Mouse (Mus musculus) spleen, postnatal 10 days (tissue): Measurements from ENCODE around the gene Ccdc188.

Experiments used
- DNase-seq, 2 experiments: peaks; one replicate each; pipeline ENCODE4 v3.0.0; 2021 to 2022; ENCODE audit warnings: low spot score in 2 of 2

Gene Ccdc188

GRCm38 (mm10) chr16:18234671-18235388 is 17.2 kb downstream of the Ccdc188 start, which contains the start of gene Zdhhc8:
TSS of gene Zdhhc8 (minus strand) at chr16:18235136.
- DNase-seq, result peak in 1 of 2 experiments; percentile 62

DNA sequence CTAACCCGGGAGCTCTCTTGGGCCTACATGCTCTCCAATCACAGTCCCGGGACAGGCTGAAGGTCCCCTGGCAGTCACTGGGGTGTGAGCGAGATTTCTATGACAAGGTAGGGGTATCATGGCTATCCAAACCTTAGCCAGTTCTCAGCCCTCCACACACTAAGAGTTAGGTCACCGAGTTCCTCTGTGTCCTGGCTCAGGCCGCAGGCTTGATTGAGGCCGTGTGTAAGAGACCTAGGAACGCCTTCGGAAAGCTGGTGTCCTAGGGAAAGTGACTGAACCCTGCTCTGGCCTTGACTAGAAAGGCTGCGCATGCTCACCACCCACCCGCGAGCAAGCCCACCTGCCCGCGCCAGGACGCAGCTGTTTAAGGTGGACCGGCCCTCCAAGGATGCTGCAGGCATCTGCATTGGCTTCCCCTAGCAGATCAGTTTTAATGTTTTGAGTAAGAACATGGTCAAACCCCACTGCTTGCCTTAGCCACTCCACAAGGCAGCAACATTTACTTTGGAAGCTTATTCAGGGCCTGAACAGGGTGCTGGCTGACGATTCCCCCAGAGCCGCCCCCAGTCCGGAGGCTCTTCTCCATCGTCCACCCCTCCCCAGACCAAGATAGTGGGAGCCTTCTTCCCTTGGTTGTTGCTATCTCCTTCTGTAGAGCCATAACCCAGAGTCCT is 17.8 kb downstream of the Ccdc188 start:
- peak; percentile 31 to 41 for DNase-seq

DNA sequence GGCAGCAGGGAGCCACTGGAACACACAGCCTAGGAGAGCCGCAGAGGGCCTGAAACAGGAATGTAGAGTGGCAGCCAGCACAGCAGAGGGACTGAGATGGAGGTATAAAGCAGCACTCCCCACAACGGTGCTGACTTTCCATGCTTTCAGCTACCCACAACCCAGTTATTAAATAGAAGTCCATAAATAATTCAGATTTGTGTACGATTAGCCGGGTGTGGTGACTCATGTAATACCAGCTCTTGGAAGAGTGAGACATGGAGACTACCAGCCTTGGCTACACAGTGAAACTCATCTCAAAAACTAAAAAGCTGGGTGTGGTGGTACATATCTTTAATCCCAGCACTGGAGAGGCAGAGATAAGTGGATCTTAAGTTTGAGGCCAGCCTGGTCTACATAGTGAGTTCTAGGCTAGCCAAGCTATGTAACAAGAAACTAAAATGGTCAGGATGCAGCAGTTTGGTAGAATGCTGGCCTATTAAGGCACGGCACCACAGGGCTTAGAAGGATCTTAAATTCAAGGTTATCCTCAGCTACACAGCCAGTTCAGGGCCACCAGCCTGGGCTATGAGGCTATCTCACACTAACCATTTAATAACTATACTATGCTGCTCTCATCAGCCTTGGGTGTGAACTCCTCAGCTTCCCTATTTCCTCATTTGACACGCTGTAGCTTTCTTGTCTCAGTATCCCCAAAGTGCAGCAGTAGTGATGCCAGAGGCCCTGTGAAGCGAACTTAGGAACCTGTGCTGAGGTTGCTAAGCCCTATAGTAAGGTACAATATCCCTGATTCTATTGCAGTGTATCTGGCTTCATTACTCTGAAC is 19.2 kb downstream of the Ccdc188 start:
- no peak for DNase-seq

DNA sequence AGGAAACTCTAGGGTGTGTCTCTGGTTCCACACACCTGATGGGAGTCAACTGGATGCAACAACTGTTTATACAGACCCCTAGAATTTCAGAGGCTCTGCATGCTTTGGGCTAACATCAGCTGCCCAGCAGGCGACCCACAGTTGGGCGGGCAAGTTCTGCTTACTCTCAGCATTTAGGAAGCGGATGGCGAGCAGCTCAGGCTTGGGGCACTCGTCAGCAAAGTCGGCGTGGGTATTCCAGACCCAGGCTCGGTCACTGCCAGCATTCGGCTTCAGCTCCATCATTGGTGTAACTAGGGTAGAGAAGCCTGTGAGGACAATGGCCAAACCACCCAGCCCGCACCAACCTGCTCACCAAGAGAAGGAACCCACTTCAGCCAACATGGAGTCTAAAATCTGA is 23.9 kb downstream of the Ccdc188 start:
- DNase-seq, result no peak

DNA sequence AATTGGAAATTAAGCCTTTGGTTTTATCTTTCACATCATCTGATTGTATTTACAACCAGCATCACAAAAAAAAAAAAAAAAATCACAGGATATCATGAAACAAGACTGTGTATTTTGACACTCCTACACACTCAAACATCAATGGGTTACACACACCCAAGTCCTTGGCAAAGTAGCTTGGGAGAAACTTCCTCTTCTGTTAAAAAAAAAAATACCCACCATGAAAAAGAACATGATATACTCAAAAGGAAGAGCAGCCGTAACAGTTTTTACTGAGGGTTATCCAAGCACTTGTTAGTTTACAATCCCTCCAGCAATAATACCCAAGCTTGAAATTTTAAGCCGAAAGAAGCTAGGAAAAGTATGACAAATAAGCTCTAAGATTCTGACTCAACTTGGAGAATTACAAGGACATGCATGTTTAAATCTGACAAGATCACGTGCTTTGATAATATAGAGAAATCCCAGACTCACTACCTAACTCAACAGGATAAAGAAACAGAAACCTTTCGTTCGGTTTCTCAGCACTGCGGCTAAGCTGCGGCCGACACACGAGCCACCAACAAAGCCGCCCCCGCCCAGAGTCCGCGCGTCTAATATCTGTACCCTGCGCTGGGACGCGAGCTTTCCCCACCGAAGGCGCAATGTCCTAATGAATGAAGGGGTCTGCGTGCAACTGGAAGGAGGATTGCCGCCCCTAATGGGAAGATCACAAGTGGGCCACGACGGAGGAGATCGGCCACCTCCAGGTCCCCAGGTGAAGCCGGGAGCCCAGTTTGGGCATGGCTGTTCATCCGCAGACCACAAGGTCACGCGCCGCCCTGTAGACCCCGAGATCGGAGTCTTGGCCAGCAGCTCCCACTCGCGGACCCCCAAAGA is 30.1 kb downstream of the Ccdc188 start:
- DNase-seq, result peak in 1 of 2 experiments; percentile 56

GRCm38 (mm10) chr16:18248433-18249363 is 31.0 kb downstream of the Ccdc188 start, which contains the start of the genes Trmt2a and Ranbp1:
TSS of gene Trmt2a (plus strand) at chr16:18248679.
TSS of gene Ranbp1 (minus strand) at chr16:18248732.
- DNase-seq, result peak; percentile 96 to 99

DNA sequence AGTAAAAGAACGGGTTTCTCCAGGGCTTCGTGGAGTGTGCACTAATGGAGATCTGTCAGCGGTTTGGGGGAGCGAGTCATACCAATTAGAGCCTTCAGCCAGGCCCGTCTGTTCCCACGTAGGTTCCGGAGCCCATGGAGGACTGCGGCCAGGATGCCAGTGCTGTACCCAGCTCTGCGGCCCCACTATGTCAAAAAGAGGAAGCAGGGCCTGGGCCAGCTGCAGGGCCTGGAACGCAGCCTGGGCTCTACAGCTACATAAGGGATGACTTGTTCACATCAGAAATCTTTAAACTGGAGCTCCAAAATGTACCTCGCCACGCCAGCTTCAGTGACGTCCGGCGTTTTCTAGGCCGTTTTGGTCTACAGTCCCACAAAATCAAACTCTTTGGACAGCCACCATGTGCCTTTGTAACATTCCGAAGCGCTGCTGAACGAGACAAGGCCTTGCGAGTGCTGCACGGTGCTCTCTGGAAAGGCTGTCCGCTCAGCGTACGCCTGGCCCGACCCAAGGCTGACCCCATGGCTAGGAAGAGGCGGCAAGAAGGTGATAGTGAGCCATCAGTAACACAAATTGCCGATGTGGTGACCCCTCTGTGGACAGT is 31.8 kb downstream of the Ccdc188 start:
- peak; percentile 70 to 71 for DNase-seq

DNA sequence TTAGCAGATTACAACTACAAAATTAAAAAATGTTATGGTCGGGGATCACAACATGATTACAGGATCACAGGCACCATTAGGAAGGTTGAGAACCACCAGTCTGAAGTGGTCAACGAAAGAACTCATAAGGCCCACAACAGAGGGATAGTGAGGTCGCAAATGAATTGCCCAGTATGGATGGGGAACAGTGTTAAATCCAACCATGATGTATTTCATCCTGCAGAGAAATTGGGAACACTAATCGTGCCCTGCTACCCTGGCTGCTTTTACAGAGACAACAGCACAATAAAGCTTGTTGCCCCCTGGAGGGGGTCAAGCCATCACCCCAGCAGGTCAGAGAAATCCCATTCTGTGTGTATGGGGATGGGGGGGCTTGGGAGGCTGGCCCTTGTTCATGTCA is 32.6 kb downstream of the Ccdc188 start:
- DNase-seq, result no peak

DNA sequence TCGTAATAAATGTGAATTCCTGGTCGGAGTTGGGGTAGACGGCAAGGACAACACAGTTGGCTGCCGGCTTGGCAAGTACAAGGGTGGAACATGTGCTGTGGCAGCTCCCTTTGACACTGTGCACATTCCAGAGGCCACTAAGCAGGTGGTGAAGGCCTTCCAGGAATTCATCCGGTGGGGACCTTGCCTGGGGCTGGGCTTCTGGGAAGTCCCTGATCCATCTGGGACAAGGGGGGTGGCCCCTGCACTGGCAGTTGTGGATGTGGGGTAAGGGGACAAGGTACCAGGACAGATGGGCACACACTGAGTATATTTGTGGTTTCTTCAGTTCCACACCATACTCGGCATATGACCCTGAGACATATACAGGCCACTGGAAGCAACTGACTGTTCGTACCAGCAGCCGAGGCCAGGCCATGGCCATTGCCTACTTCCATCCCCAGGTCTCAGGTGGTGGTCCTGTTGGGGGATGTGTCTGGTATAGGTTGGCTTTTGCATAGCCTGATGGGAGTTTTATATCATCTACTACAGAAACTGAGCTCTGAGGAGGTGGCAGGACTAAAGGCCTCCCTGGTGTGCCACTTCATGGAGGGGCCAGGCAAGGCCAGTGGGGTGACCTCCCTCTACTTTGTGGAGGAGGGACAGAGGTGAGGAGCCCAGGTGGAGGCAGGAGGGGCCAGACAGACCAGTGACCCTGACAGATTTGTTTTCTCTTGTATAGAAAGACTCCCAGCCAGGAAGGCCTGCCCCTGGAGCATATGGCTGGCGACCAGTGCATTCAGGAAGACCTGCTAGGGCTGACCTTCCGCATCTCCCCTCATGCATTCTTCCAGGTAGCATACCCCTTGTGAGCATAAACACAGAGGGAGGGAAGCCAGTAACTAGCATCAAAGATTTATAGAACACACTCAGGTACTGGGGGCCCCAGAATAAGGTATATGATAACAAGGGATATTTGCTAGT is 33.4 kb downstream of the Ccdc188 start:
- DNase-seq, result peak in 1 of 2 experiments; percentile 19

DNA sequence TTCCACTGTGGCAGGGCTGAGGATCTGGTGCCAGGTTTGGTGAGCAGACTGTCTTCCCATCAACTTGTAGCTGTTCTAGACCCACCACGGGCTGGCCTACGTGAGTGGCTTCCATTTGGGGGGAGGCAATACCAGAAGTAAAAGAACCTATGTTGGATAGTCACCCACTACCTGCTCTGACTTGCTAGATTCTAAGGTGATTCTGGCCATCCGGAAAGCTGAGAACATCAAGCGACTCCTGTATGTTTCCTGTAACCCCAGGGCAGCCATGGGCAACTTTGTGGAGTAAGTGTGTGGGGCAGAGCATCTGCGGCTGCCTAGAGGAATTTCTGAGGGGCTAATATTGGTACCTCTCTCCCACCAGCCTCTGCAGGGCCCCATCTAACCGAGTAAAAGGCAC is 35.1 kb downstream of the Ccdc188 start:
- no peak for DNase-seq

DNA sequence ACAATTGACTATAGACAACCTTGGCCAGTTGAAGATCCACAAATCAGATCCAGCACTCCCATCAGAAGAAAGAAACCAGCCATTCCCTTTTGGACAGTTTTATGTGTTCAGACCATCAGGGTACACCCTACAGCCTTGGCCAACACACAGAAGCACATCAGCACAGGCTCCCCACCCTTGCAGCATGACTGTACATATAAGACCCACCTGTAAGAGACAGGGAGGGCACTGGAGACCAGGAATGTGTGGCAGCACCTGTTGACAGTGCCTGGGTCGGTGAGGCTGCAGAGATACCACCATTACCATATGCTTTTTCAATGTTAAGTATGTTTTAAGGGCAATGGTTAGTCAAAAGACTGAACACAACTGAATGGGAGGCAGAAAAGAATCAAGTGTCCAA is 36.2 kb downstream of the Ccdc188 start:
- no peak for DNase-seq

DNA sequence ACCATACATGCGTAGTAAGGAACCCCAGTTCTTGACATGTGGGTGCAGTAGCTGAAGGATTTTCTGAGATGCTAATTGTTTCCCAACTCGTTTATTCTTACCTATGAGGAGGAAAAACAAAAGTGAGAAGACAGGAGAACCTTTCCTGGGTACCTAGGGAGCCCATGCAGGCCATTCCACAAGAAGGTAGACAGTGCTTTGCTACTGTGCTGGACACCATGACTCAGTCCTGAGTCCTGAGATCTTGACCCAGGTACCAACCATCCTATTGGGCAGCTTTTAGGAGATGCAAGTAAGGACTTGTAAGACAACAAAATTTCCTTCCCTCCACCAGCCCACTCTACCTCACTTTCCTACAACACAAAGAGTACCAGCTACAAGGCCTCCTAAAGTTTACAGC is 40.5 kb downstream of the Ccdc188 start, which contains the start of gene Gm49776:
TSS of gene Gm49776 (minus strand) at position 101 of the 400 bp plus-strand sequence.
- DNase-seq, result no peak

- no peak for DNase-seq
These were observed 47.3 kb downstream of the Ccdc188 start for GRCm38 (mm10) chr16:18265024-18265423.

- no peak for DNase-seq
These were observed 50.5 kb downstream of the Ccdc188 start for GRCm38 (mm10) chr16:18268182-18268581.
